Mouse (Mus musculus): Measurements from ENCODE around the gene Arhgap15. TPM values are rescaled to one million over a fixed set of nuclear protein-coding genes. Genes with fewer than 3 reads are reported as not detected.

Arhgap15 gene
- polyA plus RNA-seq, 1 experiment from 2014 or later, result 0.41 TPM

GRCm38 (mm10) chr2:44111276-44111675 is 362.7 kb downstream of the Arhgap15 start:
- H3K27me3 ChIP-seq (ENCODE audit: control insufficient read depth, insufficient read depth, low read length), result no peaks in the 10 kb centered on the region
- no peaks in the 10 kb centered on the region for H3K9me3 ChIP-seq (ENCODE audit: control insufficient read depth, low read length)
- H3K4me3 ChIP-seq (ENCODE audit: low read depth, low read length), result no peak overlapping the region
- H3K27ac ChIP-seq (ENCODE audit: low read depth, low read length), result no peak overlapping the region
- no peak overlapping the region for H3K4me2 ChIP-seq (ENCODE audit: low read depth)
- H3K4me1 ChIP-seq (ENCODE audit: control insufficient read depth, insufficient read depth, low read length), result no peaks in the 10 kb centered on the region
- H3K36me3 ChIP-seq (ENCODE audit: control insufficient read depth, insufficient read depth, low read length), result no peaks in the 10 kb centered on the region
- WGBS, result 93% methylated on average over 3 of the region's 3 CpGs
- ATAC-seq (ENCODE audit: insufficient read depth, low FRiP score, low TSS enrichment) (no peak), DNase-seq (ENCODE audit: low spot score) (no peak)
- H3K9ac ChIP-seq (ENCODE audit: low read length), result no peak overlapping the region

GRCm38 (mm10) chr2:44112990-44113798 is 364.6 kb downstream of the Arhgap15 start:
- no peak for ATAC-seq (ENCODE audit: insufficient read depth, low FRiP score, low TSS enrichment)
- WGBS, result 89% methylated on average over 9 of the region's 9 CpGs
- no peak overlapping the region for H3K27ac ChIP-seq (ENCODE audit: low read depth, low read length)

GRCm38 (mm10) chr2:44114296-44114695 is 365.7 kb downstream of the Arhgap15 start:
- no peaks in the 10 kb centered on the region for H3K9me3 ChIP-seq (ENCODE audit: control insufficient read depth, low read length)
- 69% methylated on average over 2 of the region's 2 CpGs for WGBS
- no peak overlapping the region for H3K4me3 ChIP-seq (ENCODE audit: low read depth, low read length)
- no peak overlapping the region for H3K9ac ChIP-seq (ENCODE audit: low read length)
- no peak overlapping the region for H3K4me2 ChIP-seq (ENCODE audit: low read depth)
- DNase-seq (ENCODE audit: low spot score) (no peak), ATAC-seq (ENCODE audit: insufficient read depth, low FRiP score, low TSS enrichment) (no peak)
- no peaks in the 10 kb centered on the region for H3K36me3 ChIP-seq (ENCODE audit: control insufficient read depth, insufficient read depth, low read length)
- H3K4me1 ChIP-seq (ENCODE audit: control insufficient read depth, insufficient read depth, low read length), result no peaks in the 10 kb centered on the region
- H3K27me3 ChIP-seq (ENCODE audit: control insufficient read depth, insufficient read depth, low read length), result no peaks in the 10 kb centered on the region
- no peak overlapping the region for H3K27ac ChIP-seq (ENCODE audit: low read depth, low read length)

More at GRCm38 (mm10) chr2:44112990-44113798, 364.6 kb downstream of the Arhgap15 start:
- Histone ChIP-seq H3K9me3 (ENCODE audit: control insufficient read depth, low read length) (no peaks in the 10 kb centered on the region), H3K27me3 (ENCODE audit: control insufficient read depth, insufficient read depth, low read length) (no peaks in the 10 kb centered on the region), H3K9ac (ENCODE audit: low read length) (no peak overlapping the region), H3K4me3 (ENCODE audit: low read depth, low read length) (no peak overlapping the region), H3K36me3 (ENCODE audit: control insufficient read depth, insufficient read depth, low read length) (no peaks in the 10 kb centered on the region), H3K4me2 (ENCODE audit: low read depth) (no peak overlapping the region), H3K4me1 (ENCODE audit: control insufficient read depth, insufficient read depth, low read length) (no peaks in the 10 kb centered on the region)
- no peak for DNase-seq (ENCODE audit: low spot score)

- Histone ChIP-seq H3K36me3 (ENCODE audit: control insufficient read depth, insufficient read depth, low read length) (no peaks in the 10 kb centered on the region), H3K4me2 (ENCODE audit: low read depth) (no peak overlapping the region)
Observed at GRCm38 (mm10) chr2:44121162-44121561, 372.5 kb downstream of the Arhgap15 start.

GRCm38 (mm10) chr2:44123246-44123645 is 374.6 kb downstream of the Arhgap15 start:
- H3K9me3 ChIP-seq (ENCODE audit: control insufficient read depth, low read length), result no peaks in the 10 kb centered on the region
- no peak for ATAC-seq (ENCODE audit: insufficient read depth, low FRiP score, low TSS enrichment)
- no peaks in the 10 kb centered on the region for H3K36me3 ChIP-seq (ENCODE audit: control insufficient read depth, insufficient read depth, low read length)
- H3K4me3 ChIP-seq (ENCODE audit: low read depth, low read length), result no peak overlapping the region
- H3K4me1 ChIP-seq (ENCODE audit: control insufficient read depth, insufficient read depth, low read length), result no peaks in the 10 kb centered on the region
- no peak overlapping the region for H3K9ac ChIP-seq (ENCODE audit: low read length)
- no peak for DNase-seq (ENCODE audit: low spot score)
- no peaks in the 10 kb centered on the region for H3K27me3 ChIP-seq (ENCODE audit: control insufficient read depth, insufficient read depth, low read length)
- H3K27ac ChIP-seq (ENCODE audit: low read depth, low read length), result no peak overlapping the region
- no peak overlapping the region for H3K4me2 ChIP-seq (ENCODE audit: low read depth)
- WGBS, result 86% methylated on average over 2 of the region's 2 CpGs

More at GRCm38 (mm10) chr2:44121162-44121561, 372.5 kb downstream of the Arhgap15 start:
- WGBS, result 82% methylated on average over 5 of the region's 5 CpGs
- Histone ChIP-seq H3K27me3 (ENCODE audit: control insufficient read depth, insufficient read depth, low read length) (no peaks in the 10 kb centered on the region), H3K4me1 (ENCODE audit: control insufficient read depth, insufficient read depth, low read length) (no peaks in the 10 kb centered on the region), H3K27ac (ENCODE audit: low read depth, low read length) (no peak overlapping the region), H3K9me3 (ENCODE audit: control insufficient read depth, low read length) (no peaks in the 10 kb centered on the region), H3K4me3 (ENCODE audit: low read depth, low read length) (no peak overlapping the region), H3K9ac (ENCODE audit: low read length) (no peak overlapping the region)
- DNase-seq (ENCODE audit: low spot score), result no peak
- no peak for ATAC-seq (ENCODE audit: insufficient read depth, low FRiP score, low TSS enrichment)

- Histone ChIP-seq H3K9ac (ENCODE audit: low read length) (no peak overlapping the region), H3K4me1 (ENCODE audit: control insufficient read depth, insufficient read depth, low read length) (no peaks in the 10 kb centered on the region), H3K27ac (ENCODE audit: low read depth, low read length) (no peak overlapping the region), H3K4me2 (ENCODE audit: low read depth) (no peak overlapping the region), H3K4me3 (ENCODE audit: low read depth, low read length) (no peak overlapping the region), H3K9me3 (ENCODE audit: control insufficient read depth, low read length) (no peaks in the 10 kb centered on the region), H3K27me3 (ENCODE audit: control insufficient read depth, insufficient read depth, low read length) (no peaks in the 10 kb centered on the region), H3K36me3 (ENCODE audit: control insufficient read depth, insufficient read depth, low read length) (no peaks in the 10 kb centered on the region)
- DNase-seq (ENCODE audit: low spot score) (no peak), ATAC-seq (ENCODE audit: insufficient read depth, low FRiP score, low TSS enrichment) (no peak)
- WGBS, result 63% methylated on average over 3 of the region's 3 CpGs
Observed at GRCm38 (mm10) chr2:44124093-44124492, 375.5 kb downstream of the Arhgap15 start.

- Histone ChIP-seq H3K4me2 (ENCODE audit: low read depth) (no peak overlapping the region), H3K9me3 (ENCODE audit: control insufficient read depth, low read length) (no peaks in the 10 kb centered on the region), H3K36me3 (ENCODE audit: control insufficient read depth, insufficient read depth, low read length) (no peaks in the 10 kb centered on the region), H3K27me3 (ENCODE audit: control insufficient read depth, insufficient read depth, low read length) (no peaks in the 10 kb centered on the region), H3K9ac (ENCODE audit: low read length) (no peak overlapping the region), H3K27ac (ENCODE audit: low read depth, low read length) (no peak overlapping the region), H3K4me3 (ENCODE audit: low read depth, low read length) (no peak overlapping the region), H3K4me1 (ENCODE audit: control insufficient read depth, insufficient read depth, low read length) (no peaks in the 10 kb centered on the region)
- ATAC-seq (ENCODE audit: insufficient read depth, low FRiP score, low TSS enrichment), result no peak
- no peak for DNase-seq (ENCODE audit: low spot score)
- 79% methylated on average over 3 of the region's 3 CpGs for WGBS
Observed at GRCm38 (mm10) chr2:44124683-44125082, 376.1 kb downstream of the Arhgap15 start.

GRCm38 (mm10) chr2:44126044-44126695 is 377.5 kb downstream of the Arhgap15 start:
- Histone ChIP-seq H3K36me3 (ENCODE audit: control insufficient read depth, insufficient read depth, low read length) (no peaks in the 10 kb centered on the region), H3K4me2 (ENCODE audit: low read depth) (no peak overlapping the region), H3K27ac (ENCODE audit: low read depth, low read length) (no peak overlapping the region), H3K9ac (ENCODE audit: low read length) (no peak overlapping the region), H3K27me3 (ENCODE audit: control insufficient read depth, insufficient read depth, low read length) (no peaks in the 10 kb centered on the region), H3K4me3 (ENCODE audit: low read depth, low read length) (no peak overlapping the region), H3K4me1 (ENCODE audit: control insufficient read depth, insufficient read depth, low read length) (no peaks in the 10 kb centered on the region), H3K9me3 (ENCODE audit: control insufficient read depth, low read length) (no peaks in the 10 kb centered on the region)
- ATAC-seq (ENCODE audit: insufficient read depth, low FRiP score, low TSS enrichment), result no peak
- 80% methylated on average over 1 of the region's 1 CpGs for WGBS
- no peak for DNase-seq (ENCODE audit: low spot score)

- no peak overlapping the region for H3K27ac ChIP-seq (ENCODE audit: low read depth, low read length)
- DNase-seq (ENCODE audit: low spot score), result no peak
- ATAC-seq (ENCODE audit: insufficient read depth, low FRiP score, low TSS enrichment), result no peak
- no peaks in the 10 kb centered on the region for H3K4me1 ChIP-seq (ENCODE audit: control insufficient read depth, insufficient read depth, low read length)
- H3K9ac ChIP-seq (ENCODE audit: low read length), result no peak overlapping the region
- H3K9me3 ChIP-seq (ENCODE audit: control insufficient read depth, low read length), result no peaks in the 10 kb centered on the region
- H3K36me3 ChIP-seq (ENCODE audit: control insufficient read depth, insufficient read depth, low read length), result no peaks in the 10 kb centered on the region
- 87% methylated on average over 3 of the region's 3 CpGs for WGBS
- no peaks in the 10 kb centered on the region for H3K27me3 ChIP-seq (ENCODE audit: control insufficient read depth, insufficient read depth, low read length)
- H3K4me3 ChIP-seq (ENCODE audit: low read depth, low read length), result no peak overlapping the region
- no peak overlapping the region for H3K4me2 ChIP-seq (ENCODE audit: low read depth)
Observed at GRCm38 (mm10) chr2:44129533-44129932, 380.9 kb downstream of the Arhgap15 start.

Data from neural tube, embryonic 11.5 days (tissue).